Mouse (Mus musculus) limb, embryonic 10.5 days (tissue): ENCODE measurements around the gene Ssr1. TPM values are rescaled to one million over a fixed set of nuclear protein-coding genes. Genes with fewer than 3 reads are reported as not detected.

Source experiments
- DNase-seq: peaks from one replicate; pipeline ENCODE4 v3.0.0-alpha.2; 2017; ENCODE audit warnings: low spot score
- H3K27ac ChIP-seq: fragments of 300-500 bp; sonication (generic); 2 replicates; pipeline ENCODE4 v1.5.1; 2016; ENCODE audit warnings: mild to moderate bottlenecking
- H3K27me3 ChIP-seq: fragments of 300-500 bp; sonication (generic); 2 replicates; pipeline ENCODE4 v1.6.1; 2016; ENCODE audit warnings: low read depth, mild to moderate bottlenecking; ENCODE audit not compliant: poor library complexity, severe bottlenecking
- H3K36me3 ChIP-seq: fragments of 300-500 bp; sonication (generic); 2 replicates; pipeline ENCODE4 v1.6.1; 2016; ENCODE audit warnings: mild to moderate bottlenecking, moderate library complexity
- H3K4me1 ChIP-seq: fragments of 300-500 bp; sonication (generic); 2 replicates; pipeline ENCODE4 v1.6.1; 2016
- H3K4me3 ChIP-seq: fragments of 300-500 bp; sonication (generic); 2 replicates; pipeline ENCODE4 v1.5.1; 2016; ENCODE audit warnings: mild to moderate bottlenecking, moderate library complexity
- H3K9me3 ChIP-seq: fragments of 300-500 bp; sonication (generic); replicated peaks from 2 replicates; pipeline ENCODE4 v1.6.1; 2016; ENCODE audit warnings: mild to moderate bottlenecking
- WGBS: fragments of 180-500 bp; shearing (Covaris S2); methylation state at CpG from one replicate; pipeline ENCODE4 v1.1.7; 2016; 5-methylcytosine and 5-hydroxymethylcytosine counted together
- polyA plus RNA-seq: library from polyadenylated mRNA; unstranded; fragments of >200 nt; fragmentation: Nextera tagmentation; extraction: Ambion mirVana; gene quantifications from 2 replicates; pipeline ENCODE4 v1.2.1, GENCODE M21; 2016

The Ssr1 gene
- polyA plus RNA-seq, 1 experiment from 2014 or later: 114 TPM

- Histone ChIP-seq H3K9me3 (no peaks in the 10 kb centered on the region), H3K4me1 (no peaks in the 10 kb centered on the region), H3K4me3 (no peak overlapping the region), H3K27ac (no peak overlapping the region), H3K36me3 (peaks cover 14% of the 10 kb centered on the region), H3K27me3 (no peaks in the 10 kb centered on the region)
- no peak for DNase-seq
- WGBS: 97% methylated on average over 2 of the region's 2 CpGs
Measured at GRCm38 (mm10) chr13:37940167-37940566, 53.9 kb downstream of the Ssr1 start.

GRCm38 (mm10) chr13:37936351-37936750 lies 57.7 kb downstream of the Ssr1 start:
- no peaks in the 10 kb centered on the region for H3K27me3 ChIP-seq
- H3K4me1 ChIP-seq: no peaks in the 10 kb centered on the region
- no peak overlapping the region for H3K4me3 ChIP-seq
- 82% methylated on average over 3 of the region's 3 CpGs for WGBS
- no peaks in the 10 kb centered on the region for H3K9me3 ChIP-seq
- no peak overlapping the region for H3K27ac ChIP-seq
- peaks cover 43% of the 10 kb centered on the region for H3K36me3 ChIP-seq
- no peak for DNase-seq

- Histone ChIP-seq H3K4me1 (no peaks in the 10 kb centered on the region), H3K27ac (no peak overlapping the region), H3K9me3 (no peaks in the 10 kb centered on the region), H3K27me3 (no peaks in the 10 kb centered on the region), H3K36me3 (peaks cover 58% of the 10 kb centered on the region), H3K4me3 (no peak overlapping the region)
- WGBS: 95% methylated on average over 8 of the region's 8 CpGs
- DNase-seq: no peak
Measured at GRCm38 (mm10) chr13:37934920-37935319, 59.1 kb downstream of the Ssr1 start.

DNA sequence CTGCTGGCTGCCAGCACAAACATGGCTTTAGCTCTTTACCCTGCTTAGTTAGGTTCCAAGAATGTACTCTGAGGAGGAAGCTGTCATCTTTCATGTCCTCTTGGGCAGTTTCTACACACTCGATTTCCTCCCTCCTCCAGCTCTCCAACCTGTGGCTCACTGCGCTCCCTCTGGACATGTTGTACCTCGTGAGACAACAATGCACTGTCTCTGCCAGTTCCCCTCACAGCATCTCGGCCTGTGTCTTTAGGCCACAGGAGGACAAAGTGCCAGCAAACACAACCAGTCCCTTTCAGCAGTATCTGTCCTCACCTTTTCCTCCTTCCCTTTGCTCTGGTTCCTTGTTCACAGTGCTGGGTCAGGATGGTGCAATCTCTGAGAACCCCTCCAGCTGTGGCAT lies 59.9 kb downstream of the Ssr1 start:
- WGBS: 92% methylated on average over 4 of the region's 4 CpGs
- H3K27ac ChIP-seq: no peak overlapping the region
- H3K36me3 ChIP-seq: peaks cover 66% of the 10 kb centered on the region
- DNase-seq: no peak
- H3K4me1 ChIP-seq: no peaks in the 10 kb centered on the region
- no peaks in the 10 kb centered on the region for H3K27me3 ChIP-seq
- no peak overlapping the region for H3K4me3 ChIP-seq
- no peaks in the 10 kb centered on the region for H3K9me3 ChIP-seq

- H3K4me1 ChIP-seq: no peaks in the 10 kb centered on the region
- H3K27me3 ChIP-seq: no peaks in the 10 kb centered on the region
- H3K9me3 ChIP-seq: no peaks in the 10 kb centered on the region
- DNase-seq: no peak
- no peak overlapping the region for H3K4me3 ChIP-seq
- H3K27ac ChIP-seq: no peak overlapping the region
- 83% methylated on average over 27 of the region's 27 CpGs for WGBS
- peaks cover 71% of the 10 kb centered on the region for H3K36me3 ChIP-seq
Measured at GRCm38 (mm10) chr13:37931210-37931922, 62.7 kb downstream of the Ssr1 start.

DNA sequence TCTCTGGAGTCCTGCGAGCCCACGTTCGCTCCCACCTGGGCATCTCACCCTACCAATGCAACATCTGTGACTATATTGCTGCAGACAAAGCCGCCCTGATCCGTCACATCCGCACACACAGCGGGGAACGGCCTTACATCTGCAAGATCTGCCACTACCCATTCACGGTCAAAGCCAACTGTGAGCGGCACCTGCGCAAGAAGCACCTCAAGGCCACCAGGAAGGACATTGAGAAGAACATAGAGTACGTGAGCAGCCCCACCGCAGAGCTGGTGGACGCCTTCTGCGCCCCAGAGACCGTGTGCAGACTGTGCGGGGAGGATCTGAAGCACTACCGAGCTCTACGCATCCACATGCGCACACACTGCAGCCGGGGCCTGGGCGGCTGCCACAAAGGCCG lies 63.4 kb downstream of the Ssr1 start:
- Histone ChIP-seq H3K4me3 (no peak overlapping the region), H3K36me3 (peaks cover 63% of the 10 kb centered on the region), H3K27me3 (no peaks in the 10 kb centered on the region), H3K27ac (no peak overlapping the region), H3K4me1 (no peaks in the 10 kb centered on the region), H3K9me3 (no peaks in the 10 kb centered on the region)
- no peak for DNase-seq
- 95% methylated on average over 23 of the region's 23 CpGs for WGBS

DNA sequence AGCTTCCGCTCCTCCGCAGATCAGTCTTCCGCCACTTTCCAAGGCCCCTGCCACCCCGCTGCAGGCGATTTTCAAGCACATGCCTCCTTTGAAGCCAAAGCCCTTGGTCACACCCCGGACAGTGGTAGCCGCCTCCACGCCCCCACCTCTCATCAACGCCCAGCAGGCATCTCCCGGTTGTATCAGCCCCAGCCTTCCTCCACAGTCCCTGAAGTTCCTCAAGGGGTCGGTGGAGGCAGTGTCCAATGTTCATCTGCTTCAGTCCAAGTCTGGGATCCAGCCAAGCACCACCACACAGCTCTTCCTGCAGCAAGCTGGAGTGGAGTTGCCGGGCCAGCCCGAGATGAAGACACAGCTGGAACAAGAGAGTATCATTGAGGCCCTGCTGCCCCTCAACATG lies 63.9 kb downstream of the Ssr1 start:
- H3K9me3 ChIP-seq: no peaks in the 10 kb centered on the region
- no peak overlapping the region for H3K27ac ChIP-seq
- 85% methylated on average over 13 of the region's 13 CpGs for WGBS
- peaks cover 61% of the 10 kb centered on the region for H3K36me3 ChIP-seq
- H3K27me3 ChIP-seq: no peaks in the 10 kb centered on the region
- H3K4me1 ChIP-seq: no peaks in the 10 kb centered on the region
- no peak overlapping the region for H3K4me3 ChIP-seq
- DNase-seq: no peak

GRCm38 (mm10) chr13:37929532-37929931 lies 64.5 kb downstream of the Ssr1 start:
- DNase-seq: no peak
- no peaks in the 10 kb centered on the region for H3K27me3 ChIP-seq
- peaks cover 56% of the 10 kb centered on the region for H3K36me3 ChIP-seq
- H3K9me3 ChIP-seq: no peaks in the 10 kb centered on the region
- H3K4me1 ChIP-seq: no peaks in the 10 kb centered on the region
- no peak overlapping the region for H3K4me3 ChIP-seq
- WGBS: 91% methylated on average over 17 of the region's 17 CpGs
- no peak overlapping the region for H3K27ac ChIP-seq

- WGBS: 95% methylated on average over 3 of the region's 3 CpGs
- Histone ChIP-seq H3K4me3 (no peak overlapping the region), H3K27ac (no peak overlapping the region), H3K9me3 (no peaks in the 10 kb centered on the region), H3K36me3 (peaks cover 33% of the 10 kb centered on the region), H3K27me3 (no peaks in the 10 kb centered on the region), H3K4me1 (no peaks in the 10 kb centered on the region)
- DNase-seq: no peak
Measured at GRCm38 (mm10) chr13:37926394-37926793, 67.6 kb downstream of the Ssr1 start.

GRCm38 (mm10) chr13:37924461-37924948 lies 69.5 kb downstream of the Ssr1 start:
- H3K4me1 ChIP-seq: no peaks in the 10 kb centered on the region
- no peaks in the 10 kb centered on the region for H3K27me3 ChIP-seq
- DNase-seq: no peak
- H3K27ac ChIP-seq: no peak overlapping the region
- no peaks in the 10 kb centered on the region for H3K9me3 ChIP-seq
- peaks cover 14% of the 10 kb centered on the region for H3K36me3 ChIP-seq
- H3K4me3 ChIP-seq: no peak overlapping the region
- 75% methylated on average over 4 of the region's 4 CpGs for WGBS

DNA sequence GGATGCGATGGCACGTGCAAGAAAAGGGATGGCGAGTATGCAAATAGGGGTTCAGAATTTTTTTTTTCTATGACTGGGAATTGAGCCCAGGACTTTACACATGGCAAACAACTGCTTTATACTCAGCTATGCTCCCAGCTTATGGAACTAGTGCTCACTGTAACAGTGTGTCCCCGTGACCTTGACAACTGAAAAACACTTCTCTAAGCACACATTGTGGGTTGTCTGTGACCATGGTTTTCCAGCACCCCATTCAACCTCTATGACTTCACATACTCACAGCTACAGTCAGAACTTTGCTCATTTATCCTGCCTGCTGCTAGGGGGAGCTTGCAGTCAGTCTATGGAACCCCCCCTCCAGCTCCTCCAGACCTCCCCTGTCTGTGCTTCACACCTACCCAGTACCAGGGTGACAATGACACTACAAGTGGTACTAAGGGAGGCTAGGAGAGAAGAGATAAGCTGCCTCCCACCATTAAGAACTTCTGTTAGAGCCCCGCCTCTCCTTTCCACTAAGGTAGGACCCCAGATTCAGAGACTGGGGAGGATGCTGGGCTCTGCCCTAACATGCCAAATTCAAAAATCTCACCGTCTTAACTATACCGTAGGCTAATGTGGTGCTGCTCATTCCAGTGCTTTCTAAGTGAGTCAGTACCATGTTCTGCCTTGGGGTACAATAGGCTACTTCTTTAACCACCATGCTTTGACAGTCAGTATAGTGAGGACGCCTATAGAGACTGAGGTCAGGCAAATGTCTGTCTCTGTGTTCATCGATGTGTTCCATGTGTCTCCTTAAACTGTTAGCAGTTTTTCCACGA lies 70.2 kb downstream of the Ssr1 start:
- 87% methylated on average over 10 of the region's 10 CpGs for WGBS
- DNase-seq: no peak
- no peak overlapping the region for H3K4me3 ChIP-seq

DNA sequence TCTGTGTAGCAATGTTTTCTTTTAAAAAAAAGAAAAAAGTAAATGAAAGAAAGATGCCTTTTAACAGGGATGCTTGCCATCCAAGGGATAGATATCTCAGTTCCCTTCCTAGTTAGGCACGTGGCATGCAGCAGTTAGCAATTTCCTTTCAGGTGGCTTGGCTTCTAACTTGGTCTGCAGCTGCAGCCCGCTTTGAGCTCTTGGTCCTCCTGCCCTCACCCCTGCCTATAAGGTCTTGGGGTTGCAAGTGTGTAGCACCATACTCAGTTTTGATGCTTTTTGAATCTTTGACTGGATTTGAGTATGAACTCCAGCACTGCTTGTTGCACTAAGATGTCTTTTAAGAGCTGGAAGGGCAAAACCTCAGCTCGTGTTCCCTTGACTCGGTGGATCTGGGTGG lies 70.9 kb downstream of the Ssr1 start:
- WGBS: 90% methylated on average over 4 of the region's 4 CpGs
- H3K4me1 ChIP-seq: no peaks in the 10 kb centered on the region

More for the DNA sequence above, 70.2 kb downstream of the Ssr1 start:
- Histone ChIP-seq H3K27me3 (no peaks in the 10 kb centered on the region), H3K36me3 (peaks cover 10% of the 10 kb centered on the region; the same call in 1 of the 2 replicates), H3K4me1 (no peaks in the 10 kb centered on the region), H3K9me3 (no peaks in the 10 kb centered on the region), H3K27ac (no peak overlapping the region)

DNA sequence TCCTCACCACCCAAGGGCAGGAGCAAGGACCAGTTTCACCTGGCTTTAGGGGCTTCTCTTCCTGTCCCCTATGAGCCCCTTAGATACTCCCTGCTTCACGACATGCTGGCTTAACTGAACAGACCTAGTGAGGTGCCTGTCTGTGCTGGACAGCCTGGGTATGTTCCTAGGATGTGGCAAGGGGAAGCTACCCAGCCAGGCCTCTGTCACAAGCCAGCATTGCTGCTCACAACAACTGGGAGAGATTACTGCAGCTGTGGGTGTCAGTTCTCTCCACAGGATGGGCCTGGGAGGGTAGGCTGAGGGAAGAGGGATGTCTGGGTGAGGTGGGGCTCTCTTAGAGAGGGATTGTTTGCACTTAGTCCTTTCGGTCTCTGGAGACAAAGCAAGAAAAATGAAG lies 73.3 kb downstream of the Ssr1 start:
- Histone ChIP-seq H3K27ac (no peak overlapping the region), H3K27me3 (no peaks in the 10 kb centered on the region), H3K36me3 (peaks cover 23% of the 10 kb centered on the region), H3K4me1 (no peaks in the 10 kb centered on the region), H3K4me3 (no peak overlapping the region), H3K9me3 (no peaks in the 10 kb centered on the region)
- no peak for DNase-seq
- 74% methylated on average over 2 of the region's 2 CpGs for WGBS

More for the DNA sequence above, 70.9 kb downstream of the Ssr1 start:
- Histone ChIP-seq H3K27ac (no peak overlapping the region), H3K9me3 (no peaks in the 10 kb centered on the region), H3K4me3 (no peak overlapping the region), H3K27me3 (no peaks in the 10 kb centered on the region), H3K36me3 (peaks cover 9% of the 10 kb centered on the region; the same call in 1 of the 2 replicates)
- DNase-seq: no peak
